Mouse (Mus musculus) frontal cortex, postnatal 36 days (tissue): ENCODE measurements around the gene Ahsa2.
A peak's percentile ranks its signal among the peaks of the same experiment; 100 is the strongest.
"Not testable (repeated sequence)": the region's sequence is repeated elsewhere in the genome, so short reads cannot be mapped to it uniquely, and the experiment has no call there.

Source experiments
- DNase-seq, 2 experiments: peaks; one replicate each; pipeline ENCODE4 v3.0.0; 2022; ENCODE audit warnings: low spot score in 2 of 2

The Ahsa2 gene

GRCm38 (mm10) chr11:23497718-23498509, at the start of gene Ahsa2:
Ahsa2 (minus strand) TSS chr11:23498030.
- peak; percentile 93 to 94 for DNase-seq

- DNase-seq, result no peak
These were observed 39.6 kb upstream of the Ahsa2 start for GRCm38 (mm10) chr11:23537446-23537845.

GRCm38 (mm10) chr11:23520473-23521205, 22.8 kb upstream of the Ahsa2 start, which contains the start of gene 1700093K21Rik:
1700093K21Rik (minus strand) TSS chr11:23521155.
- peak in 1 of 2 experiments; percentile 15 for DNase-seq

- DNase-seq, result no peak
These were observed 21.2 kb upstream of the Ahsa2 start for GRCm38 (mm10) chr11:23518981-23519380.

- no peak for DNase-seq
These were observed 17.5 kb upstream of the Ahsa2 start for GRCm38 (mm10) chr11:23515315-23515714.

- not testable (repeated sequence) for DNase-seq
These were observed 17.0 kb upstream of the Ahsa2 start for GRCm38 (mm10) chr11:23514785-23515184.

- not testable (repeated sequence) for DNase-seq
These were observed 7.0 kb upstream of the Ahsa2 start for GRCm38 (mm10) chr11:23504801-23505200.

- no peak for DNase-seq
These were observed 779 bp upstream of the Ahsa2 start for GRCm38 (mm10) chr11:23498609-23499008.

- DNase-seq, result peak; percentile 64 to 65
These were observed 504 bp downstream of the Ahsa2 start for GRCm38 (mm10) chr11:23497335-23497717.

GRCm38 (mm10) chr11:23496661-23497060, 1.2 kb downstream of the Ahsa2 start:
- no peak for DNase-seq

GRCm38 (mm10) chr11:23495231-23495630, 2.6 kb downstream of the Ahsa2 start:
- no peak for DNase-seq

GRCm38 (mm10) chr11:23492048-23492790, 5.6 kb downstream of the Ahsa2 start:
- no peak for DNase-seq

- DNase-seq, result no peak
These were observed 7.9 kb downstream of the Ahsa2 start for GRCm38 (mm10) chr11:23489955-23490354.

- not testable (repeated sequence) for DNase-seq
These were observed 32.0 kb downstream of the Ahsa2 start for GRCm38 (mm10) chr11:23465862-23466261.
